Mouse (Mus musculus) liver, postnatal 0 days (tissue): ENCODE results near the gene Ern1.

Experiments used
- CTCF ChIP-seq: sonication (generic); IDR thresholded peaks from 2 replicates; pipeline ENCODE4 v1.5.1; 2016; ENCODE audit warnings: antibody characterized with exemption, low read depth
- EP300 ChIP-seq: IDR thresholded peaks from 2 replicates; pipeline ENCODE4 v1.6.1; 2016; ENCODE audit warnings: antibody characterized with exemption, low read depth, mild to moderate bottlenecking

GRCm38 (mm10) chr11:106383051-106383790 lies 104.4 kb downstream of the Ern1 start:
- TF ChIP-seq CTCF = no peak
- TF ChIP-seq EP300 = no peak
